Mouse (Mus musculus) MEL (cell line): Measurements from ENCODE around the gene Igf1r. TPM values are rescaled to one million over a fixed set of nuclear protein-coding genes. Genes with fewer than 3 reads are reported as not detected.

ENCODE experiments used
- DNase-seq: peaks from one replicate; pipeline ENCODE4 v3.0.0; 2011; ENCODE audit warnings: low read depth, low spot score
- H3K27ac ChIP-seq: 2 replicates; pipeline ENCODE4 v1.5.1; 2012; ENCODE audit warnings: low read depth, mild to moderate bottlenecking, control low read depth, low read length, moderate library complexity; ENCODE audit not compliant: control insufficient read depth
- H3K27me3 ChIP-seq, 2 experiments: fragments of 150-350 bp in 1 of 2; sonication (generic) in 1 of 2; 2 replicates each; pipeline ENCODE4 v1.6.1; 2012; ENCODE audit warnings: low read length in 2 of 2, mild to moderate bottlenecking in 2 of 2, improper control_type of control experiment in 1 of 2, moderate library complexity in 1 of 2; ENCODE audit not compliant: insufficient read depth in 2 of 2, control insufficient read depth in 1 of 2
- H3K36me3 ChIP-seq, 2 experiments: 2 replicates each; pipeline ENCODE4 v1.6.1; 2012 to 2014; ENCODE audit warnings: low read length in 2 of 2, improper control_type of control experiment in 1 of 2, inconsistent platforms in 1 of 2, mild to moderate bottlenecking in 1 of 2; ENCODE audit not compliant: insufficient read depth in 2 of 2, control insufficient read depth in 1 of 2
- H3K4me1 ChIP-seq, 2 experiments: fragments of 150-350 bp in 1 of 2; sonication (generic) in 1 of 2; 2 replicates each; pipeline ENCODE4 v1.6.1; 2012; ENCODE audit warnings: low read length in 2 of 2, improper control_type of control experiment in 1 of 2, mild to moderate bottlenecking in 1 of 2; ENCODE audit not compliant: insufficient read depth in 2 of 2, control insufficient read depth in 1 of 2
- H3K4me3 ChIP-seq, 2 experiments: fragments of 150-350 bp in 1 of 2; sonication (generic) in 1 of 2; 2 replicates each; pipeline ENCODE4 v1.5.1; 2012; ENCODE audit warnings: low read depth in 2 of 2, low read length in 2 of 2, mild to moderate bottlenecking in 2 of 2, moderate library complexity in 2 of 2, control low read depth in 1 of 2, improper control_type of control experiment in 1 of 2; ENCODE audit not compliant: control insufficient read depth in 1 of 2, insufficient read depth in 1 of 2
- H3K79me2 ChIP-seq: 2 replicates; pipeline ENCODE4 v1.6.1; 2012; ENCODE audit warnings: mild to moderate bottlenecking, low read length, moderate library complexity; ENCODE audit not compliant: control insufficient read depth, poor library complexity, insufficient read depth
- H3K9ac ChIP-seq: 2 replicates; pipeline ENCODE4 v1.6.1; 2012; ENCODE audit warnings: low read depth, mild to moderate bottlenecking, control low read depth, low read length, moderate library complexity; ENCODE audit not compliant: control insufficient read depth, poor library complexity, severe bottlenecking
- H3K9me3 ChIP-seq: fragments of 150-350 bp; sonication (generic); replicated peaks from 2 replicates; pipeline ENCODE4 v1.6.1; 2012; ENCODE audit warnings: mild to moderate bottlenecking, low read length, improper control_type of control experiment, moderate library complexity; ENCODE audit not compliant: insufficient read depth
- BHLHE40 ChIP-seq: IDR thresholded peaks from 2 replicates; pipeline ENCODE4 v1.6.1; 2012; ENCODE audit warnings: low read depth, mild to moderate bottlenecking, inconsistent platforms, low read length, improper control_type of control experiment, borderline replicate concordance
- CHD1 ChIP-seq: IDR thresholded peaks from 2 replicates; pipeline ENCODE4 v1.6.1; 2012; ENCODE audit warnings: low read depth, mild to moderate bottlenecking, inconsistent platforms, low read length, improper control_type of control experiment
- CHD2 ChIP-seq: IDR thresholded peaks from 2 replicates; pipeline ENCODE4 v1.6.1; 2011; ENCODE audit warnings: low read length, improper control_type of control experiment
- CTCF ChIP-seq, 3 experiments: IDR thresholded peaks in 2 of 3; conservative IDR thresholded peaks in 1 of 3; 2 replicates each; pipeline ENCODE4 v1.5.1; 2011 to 2012; ENCODE audit warnings: low read length in 3 of 3, low read depth in 2 of 3, mild to moderate bottlenecking in 2 of 3, improper control_type of control experiment in 1 of 3, inconsistent platforms in 1 of 3, mixed read lengths in 1 of 3, moderate library complexity in 1 of 3; ENCODE audit not compliant: control insufficient read depth in 1 of 3, insufficient read depth in 1 of 3, poor library complexity in 1 of 3, severe bottlenecking in 1 of 3
- E2F4 ChIP-seq: IDR thresholded peaks from 2 replicates; pipeline ENCODE4 v1.6.1; 2011; ENCODE audit warnings: low read depth, low read length, improper control_type of control experiment, borderline replicate concordance
- ETS1 ChIP-seq: IDR thresholded peaks from 2 replicates; pipeline ENCODE4 v1.6.1; 2012; ENCODE audit warnings: low read depth, mild to moderate bottlenecking, inconsistent platforms, low read length, improper control_type of control experiment, moderate library complexity
- MYB ChIP-seq: IDR thresholded peaks from 2 replicates; pipeline ENCODE4 v1.6.1; 2011; ENCODE audit warnings: mild to moderate bottlenecking, low read depth, low read length, improper control_type of control experiment
- MYC ChIP-seq: IDR thresholded peaks from 2 replicates; pipeline ENCODE4 v1.6.1; 2011; ENCODE audit warnings: low read depth, mild to moderate bottlenecking, low read length, improper control_type of control experiment, moderate library complexity
- POLR2AphosphoS2 ChIP-seq: IDR thresholded peaks from 2 replicates; pipeline ENCODE4 v1.6.1; 2011; ENCODE audit warnings: low read length, improper control_type of control experiment
- RAD21 ChIP-seq: IDR thresholded peaks from 2 replicates; pipeline ENCODE4 v1.6.1; 2011; ENCODE audit warnings: mild to moderate bottlenecking, low read depth, low read length, improper control_type of control experiment
- RCOR1 ChIP-seq: IDR thresholded peaks from 2 replicates; pipeline ENCODE4 v1.6.1; 2012; ENCODE audit warnings: low read depth, mild to moderate bottlenecking, inconsistent platforms, low read length, improper control_type of control experiment
- SIN3A ChIP-seq: IDR thresholded peaks from 2 replicates; pipeline ENCODE4 v1.6.1; 2012; ENCODE audit warnings: low read length, improper control_type of control experiment, inconsistent platforms
- SMC3 ChIP-seq: IDR thresholded peaks from 2 replicates; pipeline ENCODE4 v1.6.1; 2011; ENCODE audit warnings: low read depth, low read length, improper control_type of control experiment
- TBP ChIP-seq: IDR thresholded peaks from 2 replicates; pipeline ENCODE4 v1.8.0; 2011; ENCODE audit warnings: low read depth, low read length, improper control_type of control experiment
- USF1 ChIP-seq: IDR thresholded peaks from 2 replicates; pipeline ENCODE4 v1.6.1; 2014; ENCODE audit warnings: low read depth, mild to moderate bottlenecking, inconsistent platforms, low read length, improper control_type of control experiment, moderate library complexity
- USF2 ChIP-seq, 2 experiments: IDR thresholded peaks; 2 replicates each; pipeline ENCODE4 v1.6.1; 2011 to 2012; ENCODE audit warnings: improper control_type of control experiment in 2 of 2, low read length in 2 of 2, borderline replicate concordance in 1 of 2, inconsistent platforms in 1 of 2, low read depth in 1 of 2, mild to moderate bottlenecking in 1 of 2; ENCODE audit not compliant: insufficient read depth in 1 of 2
- ZC3H11A ChIP-seq: IDR thresholded peaks from 2 replicates; pipeline ENCODE4 v1.6.1; 2012; ENCODE audit warnings: low read depth, mild to moderate bottlenecking, inconsistent platforms, low read length, improper control_type of control experiment
- ZNF384 ChIP-seq: IDR thresholded peaks from 2 replicates; pipeline ENCODE4 v1.6.1; 2012; ENCODE audit warnings: low read depth, mild to moderate bottlenecking, inconsistent platforms, low read length, improper control_type of control experiment
- polyA plus RNA-seq, 2 experiments: library from polyadenylated mRNA; stranded (reverse) in 1 of 2; unstranded in 1 of 2; fragments of >175 nt in 1 of 2; fragments of >200 nt in 1 of 2; gene quantifications; 2 replicates each; pipeline versions ENCODE4 v1.2.1 to v1.2.4; 2012; ENCODE audit warnings: low replicate concordance in 2 of 2, low read depth in 1 of 2; ENCODE audit not compliant: insufficient read length in 2 of 2, insufficient read depth in 1 of 2, missing spikeins in 1 of 2
- total RNA-seq: library from RNA; depleted of rRNA; stranded (reverse); fragments of 300-350 nt; gene quantifications from 2 replicates; pipeline ENCODE4 v1.2.3, GENCODE M21; 2012

Gene Igf1r
- total and polyA plus RNA-seq, 3 experiments: 11.8 to 11.9 TPM; not detected in 1

- no peak for TF ChIP-seq ZNF384
- TF ChIP-seq ETS1: no peak
- TF ChIP-seq CTCF (IDR thresholded peaks at IDR 0.05 in 2 of 3, conservative IDR thresholded peaks at IDR 0.05 in 1 of 3; ENCODE audit: control insufficient read depth in 1 of 3, insufficient read depth in 1 of 3, low read depth in 2 of 3, low read length in 3 of 3, poor library complexity in 1 of 3, severe bottlenecking in 1 of 3): no peak
- H3K36me3 ChIP-seq: no peaks in the 10 kb centered on the region
- H3K27me3 ChIP-seq: no peaks in the 10 kb centered on the region
- H3K79me2 ChIP-seq: peaks cover 11% of the 10 kb centered on the region; the same call in 1 of the 2 replicates
- no peak overlapping the region for H3K27ac ChIP-seq
- DNase-seq: no peak
- no peak overlapping the region for H3K4me3 ChIP-seq
- H3K9ac ChIP-seq: no peak overlapping the region
- no peaks in the 10 kb centered on the region for H3K9me3 ChIP-seq
- no peaks in the 10 kb centered on the region; a peak in 1 of 4 replicates for H3K4me1 ChIP-seq
These were observed 11.1 kb downstream of the Igf1r start for GRCm38 (mm10) chr7:67963691-67964090.

- no peak overlapping the region for H3K4me3 ChIP-seq
- H3K27ac ChIP-seq: no peak overlapping the region
- no peak for DNase-seq
- H3K9me3 ChIP-seq: no peaks in the 10 kb centered on the region
- H3K36me3 ChIP-seq: peaks cover 0 to 5% of the 10 kb centered on the region in 2 experiments; a peak in 2 of 4 replicates
- peaks cover 5 to 6% of the 10 kb centered on the region in 2 experiments for H3K4me1 ChIP-seq
- no peak for TF ChIP-seq MYB
- TF ChIP-seq ZC3H11A: no peak
- TF ChIP-seq RCOR1: no peak
- H3K79me2 ChIP-seq: 0 out of 2 replicates have a peak, but pooled peaks cover 11% of the 10 kb centered on the region
- H3K27me3 ChIP-seq: no peaks in the 10 kb centered on the region
- H3K9ac ChIP-seq: no peak overlapping the region
These were observed 15.8 kb downstream of the Igf1r start for GRCm38 (mm10) chr7:67968394-67968793.

- H3K4me1 ChIP-seq: peaks cover 7 to 8% of the 10 kb centered on the region in 2 experiments
- no peak overlapping the region for H3K27ac ChIP-seq
These were observed 16.4 kb downstream of the Igf1r start for GRCm38 (mm10) chr7:67969076-67969475.

More at GRCm38 (mm10) chr7:67969076-67969475, 16.4 kb downstream of the Igf1r start:
- Histone ChIP-seq H3K79me2 (peaks cover 11% of the 10 kb centered on the region), H3K27me3 (no peaks in the 10 kb centered on the region), H3K36me3 (peaks cover 0 to 7% of the 10 kb centered on the region in 2 experiments; a peak in 2 of 4 replicates), H3K4me3 (no peak overlapping the region), H3K9me3 (no peaks in the 10 kb centered on the region), H3K9ac (no peak overlapping the region)
- no peak for TF ChIP-seq RAD21
- no peak for TF ChIP-seq CHD2
- no peak for TF ChIP-seq TBP
- TF ChIP-seq CTCF (IDR thresholded peaks at IDR 0.05 in 2 of 3, conservative IDR thresholded peaks at IDR 0.05 in 1 of 3; ENCODE audit: control insufficient read depth in 1 of 3, insufficient read depth in 1 of 3, low read depth in 2 of 3, low read length in 3 of 3, poor library complexity in 1 of 3, severe bottlenecking in 1 of 3): no peak
- TF ChIP-seq E2F4: no peak
- TF ChIP-seq BHLHE40: no peak
- no peak for TF ChIP-seq USF1
- TF ChIP-seq USF2 (IDR thresholded peaks at IDR 0.05; ENCODE audit: borderline replicate concordance in 1 of 2, insufficient read depth in 1 of 2, low read depth in 1 of 2, low read length in 2 of 2): no peak
- TF ChIP-seq SIN3A: no peak
- TF ChIP-seq SMC3: no peak
- no peak for TF ChIP-seq POLR2AphosphoS2
- no peak for TF ChIP-seq CHD1
- TF ChIP-seq MYC: no peak
- no peak for DNase-seq
